Mouse (Mus musculus) brain, embryonic 14.5 days (tissue): ENCODE measurements at regions not wholly inside any gene's neighbourhood (a gene's known extent, or its start where the extent isn't known, plus 50 kb on each side); places are given as distances from the start of the nearest gene placed in this dataset.

Experiments used
- CTCF ChIP-seq: fragments of 200-500 bp; IDR thresholded peaks from 2 replicates; pipeline ENCODE4 v1.5.1; 2012; ENCODE audit warnings: inconsistent platforms, mild to moderate bottlenecking, moderate library complexity, borderline replicate concordance; ENCODE audit not compliant: insufficient read depth, insufficient read length; ENCODE audit errors: extremely low read depth
- POLR2A ChIP-seq: fragments of 200-500 bp; IDR thresholded peaks from 2 replicates; pipeline ENCODE4 v1.6.1; 2012; ENCODE audit warnings: mild to moderate bottlenecking, inconsistent platforms, borderline replicate concordance; ENCODE audit not compliant: poor library complexity, insufficient read depth, insufficient read length, severe bottlenecking; ENCODE audit errors: extremely low read depth

DNA sequence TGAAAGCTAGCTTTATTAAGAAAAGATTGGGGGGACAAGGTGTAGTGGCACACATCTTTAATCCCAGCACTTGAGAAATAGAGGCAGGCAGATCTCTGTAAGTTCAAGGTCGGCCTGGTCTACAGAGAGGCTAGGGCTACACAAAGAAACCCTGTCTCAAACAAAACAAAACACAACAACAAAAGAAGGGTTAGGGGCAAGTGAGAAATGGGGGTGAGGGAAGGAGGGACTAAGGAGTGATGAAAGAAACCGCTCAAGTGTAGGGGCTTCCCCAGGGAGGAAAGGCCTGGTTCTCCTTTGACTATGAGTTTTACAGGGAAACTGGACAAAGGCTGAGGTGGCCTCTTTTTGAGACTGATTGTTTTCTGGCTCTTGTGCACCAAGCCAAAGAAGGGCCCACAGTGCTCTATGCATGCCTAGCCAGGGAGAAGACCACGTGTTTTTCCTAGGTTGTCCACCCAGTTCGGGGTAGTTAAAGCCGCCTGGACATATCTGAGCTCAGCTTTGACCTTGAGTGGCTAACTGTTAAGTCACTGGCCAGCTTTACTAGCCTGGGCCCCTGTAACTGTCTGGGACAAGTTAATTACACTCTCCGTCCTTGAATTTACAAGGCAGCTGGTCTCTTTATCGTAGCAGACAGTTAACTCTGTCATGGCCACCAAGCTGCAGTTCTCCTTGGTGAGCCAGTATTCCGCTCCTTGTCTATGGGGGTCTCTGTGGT is 90.2 kb upstream of the Armc2 start:
- TF ChIP-seq POLR2A (no peak), CTCF (no peak)
